Mouse (Mus musculus) liver, adult 2 months (tissue): ENCODE measurements at regions not wholly inside any gene's neighbourhood (a gene's known extent, or its start where the extent isn't known, plus 50 kb on each side); places are given as distances from the start of the nearest gene placed in this dataset.

Experiments used
- DNase-seq: peaks from one replicate; pipeline ENCODE4 v3.0.0-alpha.2; 2011; ENCODE audit warnings: low read depth, low spot score; ENCODE audit errors: extremely low read depth
- H3K27ac ChIP-seq: fragments of 200-500 bp; replicated peaks from 2 replicates; pipeline ENCODE4 v1.5.1; 2012; ENCODE audit warnings: low read depth, mild to moderate bottlenecking, control low read depth, inconsistent platforms, low read length; ENCODE audit not compliant: insufficient read depth
- H3K27me3 ChIP-seq: fragments of 200-500 bp; 2 replicates; pipeline ENCODE4 v1.6.1; 2012; ENCODE audit warnings: mild to moderate bottlenecking, moderate library complexity, low read length, inconsistent platforms; ENCODE audit not compliant: control insufficient read depth, insufficient read depth
- H3K36me3 ChIP-seq: fragments of 200-500 bp; 2 replicates; pipeline ENCODE4 v1.6.1; 2012; ENCODE audit warnings: low read length, inconsistent platforms; ENCODE audit not compliant: control insufficient read depth, insufficient read depth
- H3K4me1 ChIP-seq: fragments of 200-500 bp; 2 replicates; pipeline ENCODE4 v1.6.1; 2011; ENCODE audit warnings: low read length; ENCODE audit not compliant: control insufficient read depth, insufficient read depth
- H3K4me3 ChIP-seq: fragments of 200-500 bp; 2 replicates; pipeline ENCODE4 v1.5.1; 2011; ENCODE audit warnings: low read depth, mild to moderate bottlenecking, control low read depth, low read length, moderate library complexity; ENCODE audit not compliant: insufficient read depth
- H3K79me2 ChIP-seq: fragments of 200-500 bp; 2 replicates; pipeline ENCODE4 v1.6.1; 2012; ENCODE audit warnings: inconsistent platforms, mild to moderate bottlenecking, low read length, moderate library complexity; ENCODE audit not compliant: control insufficient read depth, insufficient read depth
- H3K9ac ChIP-seq: fragments of 200-500 bp; 2 replicates; pipeline ENCODE4 v1.6.1; 2012; ENCODE audit warnings: low read depth, mild to moderate bottlenecking, control low read depth, inconsistent platforms, low read length
- CTCF ChIP-seq: fragments of 200-500 bp; IDR thresholded peaks from 2 replicates; pipeline ENCODE4 v1.5.1; 2011; ENCODE audit warnings: low read depth, low read length, control low read depth
- POLR2A ChIP-seq: fragments of 200-500 bp; IDR thresholded peaks from 2 replicates; pipeline ENCODE4 v1.6.1; 2011; ENCODE audit warnings: low read length, control low read depth; ENCODE audit not compliant: insufficient read depth; ENCODE audit errors: extremely low read depth
- WGBS: fragments of 180-500 bp; shearing (Covaris S2); methylation state at CpG from one replicate; pipeline ENCODE4 v1.1.7; 2018; 5-methylcytosine and 5-hydroxymethylcytosine counted together

DNA sequence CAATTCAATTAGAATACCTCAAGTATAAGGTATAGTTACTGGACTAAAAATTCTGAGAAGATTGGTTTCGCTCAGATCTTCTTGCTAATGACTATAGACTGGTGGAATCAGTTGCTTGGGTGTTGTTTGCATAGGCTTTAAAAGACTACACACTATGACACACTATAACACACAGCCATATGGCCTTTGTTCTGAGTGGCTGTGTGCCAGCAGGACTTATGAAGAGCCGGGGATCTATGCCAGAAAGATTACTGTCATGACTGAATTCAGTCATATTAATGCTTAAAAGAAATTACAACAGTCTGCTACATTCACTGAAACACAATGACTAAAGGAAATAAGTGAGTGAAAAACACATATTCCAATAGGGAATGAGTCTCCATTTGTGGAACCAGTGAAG lies 345.7 kb upstream of the Klf6 start:
- no peaks in the 10 kb centered on the region for H3K36me3 ChIP-seq
- WGBS: 74% methylated on average over 2 of the region's 2 CpGs
- TF ChIP-seq POLR2A (no peak), CTCF (no peak)
- no peak overlapping the region for H3K27ac ChIP-seq
- no peaks in the 10 kb centered on the region for H3K4me1 ChIP-seq
- H3K27me3 ChIP-seq: no peaks in the 10 kb centered on the region
- no peaks in the 10 kb centered on the region for H3K79me2 ChIP-seq
- no peak overlapping the region for H3K9ac ChIP-seq
- no peak for DNase-seq
- no peak overlapping the region for H3K4me3 ChIP-seq

DNA sequence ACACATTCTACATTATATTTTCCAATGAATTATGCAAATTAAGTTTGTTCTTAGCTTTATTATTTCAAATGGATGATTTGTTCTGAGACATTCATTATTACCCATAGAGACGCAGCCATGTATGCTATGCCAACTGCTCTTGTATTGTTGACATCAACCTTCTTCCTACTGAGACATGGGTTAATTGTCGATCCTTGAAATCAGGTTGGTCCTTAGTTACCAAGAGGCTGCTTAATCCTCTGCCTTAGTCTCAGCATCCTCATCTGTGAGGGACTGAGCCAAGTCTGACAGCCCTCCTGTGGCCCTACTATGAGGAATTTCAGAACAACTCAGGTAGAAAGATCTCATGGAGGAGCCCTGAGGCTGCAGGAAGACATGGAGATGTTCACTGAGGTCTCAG lies 345.2 kb upstream of the Klf6 start:
- Histone ChIP-seq H3K4me1 (no peaks in the 10 kb centered on the region), H3K9ac (no peak overlapping the region), H3K36me3 (no peaks in the 10 kb centered on the region), H3K4me3 (no peak overlapping the region), H3K79me2 (no peaks in the 10 kb centered on the region), H3K27me3 (no peaks in the 10 kb centered on the region), H3K27ac (no peak overlapping the region)
- WGBS: 91% methylated on average over 2 of the region's 2 CpGs
- no peak for TF ChIP-seq CTCF
- no peak for TF ChIP-seq POLR2A
- no peak for DNase-seq

DNA sequence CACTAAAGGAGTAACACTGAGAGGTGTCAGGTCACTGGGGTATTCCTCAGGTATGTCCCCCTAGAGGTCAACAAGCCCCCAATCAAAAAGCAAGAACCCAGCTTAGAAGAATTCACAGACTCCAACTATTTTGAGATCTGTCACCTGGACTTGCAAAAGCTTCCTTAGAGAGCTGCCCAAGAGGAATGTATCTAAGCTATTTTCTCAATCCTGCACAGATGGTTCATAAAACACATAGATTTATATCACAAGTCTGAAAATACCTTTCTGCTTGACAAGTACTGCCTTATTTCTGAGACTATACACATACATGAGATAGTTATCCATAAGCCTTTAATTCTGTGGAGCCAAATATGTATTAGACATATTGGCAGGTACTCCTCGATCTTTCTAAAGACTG lies 342.1 kb upstream of the Klf6 start:
- H3K27ac ChIP-seq: no peak overlapping the region
- H3K27me3 ChIP-seq: no peaks in the 10 kb centered on the region
- no peak overlapping the region for H3K4me3 ChIP-seq
- no peak overlapping the region for H3K9ac ChIP-seq
- WGBS: 91% methylated on average over 1 of the region's 1 CpGs
- H3K79me2 ChIP-seq: no peaks in the 10 kb centered on the region
- H3K4me1 ChIP-seq: no peaks in the 10 kb centered on the region
- no peaks in the 10 kb centered on the region for H3K36me3 ChIP-seq
- no peak for DNase-seq
- TF ChIP-seq POLR2A: no peak
- no peak for TF ChIP-seq CTCF

DNA sequence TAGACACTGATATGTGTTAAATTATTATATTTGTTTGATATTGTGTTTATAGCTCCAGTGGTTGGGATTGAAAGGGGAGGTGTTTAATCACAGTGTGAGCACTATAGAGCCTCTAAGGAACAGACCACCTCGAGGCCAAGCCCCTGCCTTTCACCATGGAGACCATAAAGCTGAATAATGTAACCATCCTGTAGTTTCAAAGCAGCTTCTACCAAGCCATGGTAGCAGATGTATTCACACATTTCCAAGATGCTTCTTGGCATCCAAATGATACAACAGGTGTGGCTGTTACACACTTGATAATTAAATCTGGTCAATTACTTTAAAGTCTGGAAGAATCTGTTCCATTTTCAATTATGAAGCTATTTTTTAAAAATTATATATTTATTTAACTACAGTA lies 341.7 kb upstream of the Klf6 start:
- 46% methylated on average over 1 of the region's 1 CpGs for WGBS
- no peak overlapping the region for H3K4me3 ChIP-seq
- no peak for TF ChIP-seq POLR2A
- no peak for DNase-seq
- no peak overlapping the region for H3K9ac ChIP-seq
- no peaks in the 10 kb centered on the region for H3K36me3 ChIP-seq
- H3K27ac ChIP-seq: no peak overlapping the region
- no peaks in the 10 kb centered on the region for H3K27me3 ChIP-seq
- no peaks in the 10 kb centered on the region for H3K4me1 ChIP-seq
- no peaks in the 10 kb centered on the region for H3K79me2 ChIP-seq

DNA sequence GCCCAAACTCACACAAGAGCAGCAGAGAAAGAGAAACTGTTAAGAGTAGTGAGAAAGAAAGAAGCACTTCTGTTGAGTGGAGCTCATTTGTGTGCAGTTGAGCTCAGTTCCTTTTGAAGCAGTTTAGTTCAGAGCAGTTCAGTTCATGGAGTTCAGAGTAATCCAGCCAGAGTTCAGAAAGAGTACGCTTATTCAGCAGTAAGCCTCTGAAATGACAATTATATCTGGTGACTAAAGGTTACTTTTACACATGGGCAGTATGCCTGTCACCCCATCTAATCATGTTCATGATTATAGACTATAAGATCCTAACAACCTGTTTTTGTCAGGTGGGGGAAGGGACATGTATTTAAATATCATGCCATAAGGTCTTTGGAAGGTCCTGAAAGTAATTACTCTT lies 333.9 kb upstream of the Klf6 start:
- no peaks in the 10 kb centered on the region for H3K27me3 ChIP-seq
- H3K9ac ChIP-seq: no peak overlapping the region
- no peak overlapping the region for H3K4me3 ChIP-seq
- H3K36me3 ChIP-seq: no peaks in the 10 kb centered on the region
- H3K27ac ChIP-seq: no peak overlapping the region
- no peak for DNase-seq
- H3K79me2 ChIP-seq: no peaks in the 10 kb centered on the region
- no peaks in the 10 kb centered on the region for H3K4me1 ChIP-seq
- no peak for TF ChIP-seq POLR2A
- no peak for TF ChIP-seq CTCF
- WGBS: 98% methylated on average over 1 of the region's 1 CpGs

DNA sequence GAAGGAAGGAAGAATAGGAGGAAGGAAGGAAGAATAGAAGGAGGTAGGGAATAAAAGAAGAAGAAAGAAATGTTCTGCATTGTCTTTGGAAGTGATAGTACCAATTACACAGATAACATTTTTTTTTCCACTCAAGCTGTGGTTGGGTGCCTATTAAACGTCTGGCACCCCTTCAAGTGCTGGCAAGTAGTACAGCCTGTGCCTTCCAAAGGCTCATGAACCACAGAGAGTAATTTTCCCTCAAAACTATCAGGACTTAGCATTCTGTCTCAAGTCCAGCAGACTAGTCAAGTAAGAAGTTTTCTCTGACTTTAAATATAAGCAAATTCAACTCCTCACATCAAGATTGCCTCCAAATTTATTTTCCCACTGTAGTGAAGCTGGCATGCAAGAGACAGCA lies 321.0 kb upstream of the Klf6 start:
- 49% methylated on average over 1 of the region's 1 CpGs for WGBS
- TF ChIP-seq CTCF (no peak), POLR2A (no peak)
- Histone ChIP-seq H3K27ac (no peak overlapping the region), H3K79me2 (no peaks in the 10 kb centered on the region), H3K27me3 (no peaks in the 10 kb centered on the region), H3K36me3 (no peaks in the 10 kb centered on the region), H3K4me3 (no peak overlapping the region), H3K9ac (no peak overlapping the region), H3K4me1 (no peaks in the 10 kb centered on the region)
- no peak for DNase-seq

DNA sequence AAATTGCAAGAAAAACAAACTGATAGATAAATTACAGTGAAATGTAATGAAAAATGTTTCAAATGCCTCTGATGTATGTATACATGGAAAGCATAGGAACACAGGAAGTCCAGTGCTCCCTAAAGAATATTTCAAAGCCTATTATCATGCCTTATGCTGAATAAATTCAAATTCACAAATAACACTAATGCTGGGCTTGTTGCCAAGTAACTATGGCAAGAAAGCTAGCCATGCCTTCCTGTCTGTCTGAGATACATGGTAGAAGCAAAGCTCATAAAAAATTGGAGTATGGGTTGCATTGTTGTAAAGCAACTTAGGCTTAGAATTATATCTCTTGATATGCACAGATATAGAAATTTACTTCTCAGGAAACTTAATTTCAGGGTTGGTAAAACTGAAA lies 315.8 kb upstream of the Klf6 start:
- H3K36me3 ChIP-seq: no peaks in the 10 kb centered on the region
- TF ChIP-seq CTCF (no peak), POLR2A (no peak)
- H3K79me2 ChIP-seq: no peaks in the 10 kb centered on the region

More for the DNA sequence above, 315.8 kb upstream of the Klf6 start:
- H3K27me3 ChIP-seq: no peaks in the 10 kb centered on the region
- no peak overlapping the region for H3K4me3 ChIP-seq
- H3K4me1 ChIP-seq: no peaks in the 10 kb centered on the region
- DNase-seq: no peak
- no peak overlapping the region for H3K27ac ChIP-seq
- no peak overlapping the region for H3K9ac ChIP-seq
